Mouse (Mus musculus) small intestine, adult 2 months (tissue): ENCODE results near the gene Ifit2. TPM values are rescaled to one million over a fixed set of nuclear protein-coding genes. Genes with fewer than 3 reads are reported as not detected.

Source experiments
- H3K27ac ChIP-seq: fragments of 200-500 bp; 2 replicates; pipeline ENCODE4 v1.5.1; 2012; ENCODE audit warnings: low read depth, low read length, control low read depth, inconsistent platforms; ENCODE audit not compliant: insufficient read depth
- H3K27me3 ChIP-seq: fragments of 200-500 bp; 2 replicates; pipeline ENCODE4 v1.6.1; 2012; ENCODE audit warnings: mild to moderate bottlenecking, moderate library complexity, low read length, inconsistent platforms; ENCODE audit not compliant: control insufficient read depth, insufficient read depth
- H3K36me3 ChIP-seq: fragments of 200-500 bp; 2 replicates; pipeline ENCODE4 v1.6.1; 2012; ENCODE audit warnings: mild to moderate bottlenecking, low read length, control low read depth, inconsistent platforms; ENCODE audit not compliant: control insufficient read depth, insufficient read depth
- H3K4me1 ChIP-seq: fragments of 200-500 bp; 2 replicates; pipeline ENCODE4 v1.6.1; 2012; ENCODE audit warnings: low read length, inconsistent platforms, mixed read lengths; ENCODE audit not compliant: control insufficient read depth, insufficient read depth, insufficient read length
- H3K4me3 ChIP-seq: fragments of 200-500 bp; 2 replicates; pipeline ENCODE4 v1.5.1; 2012; ENCODE audit warnings: low read depth, mild to moderate bottlenecking, control low read depth, inconsistent platforms, low read length, moderate library complexity
- CTCF ChIP-seq: fragments of 200-500 bp; IDR thresholded peaks from 2 replicates; pipeline ENCODE4 v1.5.1; 2012; ENCODE audit warnings: low read depth, mild to moderate bottlenecking, control low read depth, inconsistent platforms, low read length, moderate library complexity, mixed read lengths; ENCODE audit not compliant: insufficient replicate concordance, insufficient read length; ENCODE audit errors: extremely low read depth
- POLR2A ChIP-seq: fragments of 200-500 bp; IDR thresholded peaks from 2 replicates; pipeline ENCODE4 v1.6.1; 2012; ENCODE audit warnings: low read depth, mild to moderate bottlenecking, control low read depth, inconsistent platforms, low read length, moderate library complexity
- WGBS: fragments of 180-500 bp; shearing (Covaris S2); methylation state at CpG from one replicate; pipeline ENCODE4 v1.1.7; 2018; 5-methylcytosine and 5-hydroxymethylcytosine counted together
- polyA plus RNA-seq: library from polyadenylated mRNA; depleted of rRNA; stranded (reverse); fragments of >200 nt; gene quantifications from 2 replicates; pipeline ENCODE4 v1.2.3, GENCODE M21; 2012

The Ifit2 gene
- polyA plus RNA-seq, 1 experiment: 0.25 TPM

DNA sequence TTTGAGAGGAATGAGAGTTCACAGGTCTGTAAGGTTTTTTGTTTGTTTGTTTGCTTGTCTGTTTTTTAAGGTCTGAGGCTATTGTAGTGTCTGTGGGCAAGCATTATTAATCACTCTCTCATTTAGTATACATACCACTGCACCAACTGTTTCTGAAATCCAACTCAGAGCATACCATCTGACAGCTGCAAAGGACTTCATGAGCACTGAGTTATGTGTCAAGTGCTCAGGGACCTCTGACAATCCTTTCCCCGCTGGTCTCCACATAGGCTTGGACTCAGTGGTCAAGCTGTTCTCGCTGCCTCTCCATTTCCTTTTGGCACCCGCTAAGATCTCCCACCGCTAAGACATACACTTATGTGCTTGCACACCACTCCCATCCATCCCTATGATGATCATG, 4.3 kb upstream of the Ifit2 start:
- H3K27me3 ChIP-seq: no peaks in the 10 kb centered on the region
- no peaks in the 10 kb centered on the region for H3K4me1 ChIP-seq
- no peaks in the 10 kb centered on the region for H3K36me3 ChIP-seq
- 90% methylated on average over 4 of the region's 4 CpGs for WGBS
- H3K4me3 ChIP-seq: no peak overlapping the region
- H3K27ac ChIP-seq: no peak overlapping the region
- TF ChIP-seq POLR2A: no peak
- TF ChIP-seq CTCF: no peak

DNA sequence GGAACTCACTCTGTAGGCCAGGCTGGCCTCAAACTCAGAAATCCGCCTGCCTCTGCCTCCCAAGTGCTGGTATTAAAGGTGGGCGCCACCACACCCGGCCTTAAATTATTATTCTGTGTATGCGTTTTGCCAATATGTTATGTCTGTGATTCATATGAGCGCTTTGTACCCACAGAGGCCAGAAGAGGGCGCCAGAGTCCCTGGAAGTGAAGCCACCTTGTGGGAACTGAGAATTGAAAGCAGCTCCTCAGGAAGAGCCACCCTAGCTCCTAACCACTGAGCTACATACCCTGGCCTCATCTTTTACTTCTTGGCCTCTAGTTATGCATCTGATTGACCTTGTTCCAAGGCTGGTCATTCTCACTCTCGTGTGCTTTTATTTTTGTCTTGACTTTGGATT, 2.5 kb upstream of the Ifit2 start:
- TF ChIP-seq POLR2A (no peak), CTCF (peak; percentile 91; the same call in 1 of the 2 replicates)
- no peaks in the 10 kb centered on the region for H3K27me3 ChIP-seq
- 20% methylated on average over 7 of the region's 7 CpGs for WGBS

DNA sequence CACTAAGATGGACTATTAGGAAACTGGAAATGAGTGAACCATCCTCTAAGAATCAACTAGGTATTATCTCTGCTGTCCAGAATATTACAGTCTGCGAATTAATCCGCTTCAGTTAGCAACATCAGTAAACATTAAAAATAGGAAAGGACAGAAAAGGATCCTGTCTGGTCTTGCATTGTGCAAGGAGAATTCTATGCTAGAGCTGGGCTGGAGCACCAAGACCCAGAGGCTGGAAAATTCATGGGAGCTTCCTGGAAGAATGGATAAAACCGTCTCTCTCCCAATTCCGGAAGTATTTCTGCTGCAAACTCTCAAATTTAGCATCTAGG, 325 bp upstream of the Ifit2 start:
- 27% methylated on average over 4 of the region's 4 CpGs for WGBS
- H3K4me3 ChIP-seq: peak overlapping the region; percentile 63; the same call in 1 of the 2 replicates
- TF ChIP-seq POLR2A (no peak), CTCF (no peak)
- H3K27me3 ChIP-seq: no peaks in the 10 kb centered on the region
- no peaks in the 10 kb centered on the region for H3K36me3 ChIP-seq
- peaks cover 15% of the 10 kb centered on the region; the same call in 1 of the 2 replicates for H3K4me1 ChIP-seq
- H3K27ac ChIP-seq: peak overlapping the region; percentile 17; the same call in 1 of the 2 replicates

More for the DNA sequence above, 2.5 kb upstream of the Ifit2 start:
- no peak overlapping the region for H3K27ac ChIP-seq
- peaks cover 3% of the 10 kb centered on the region; the same call in 1 of the 2 replicates for H3K4me1 ChIP-seq
- H3K4me3 ChIP-seq: no peak overlapping the region
- H3K36me3 ChIP-seq: no peaks in the 10 kb centered on the region

DNA sequence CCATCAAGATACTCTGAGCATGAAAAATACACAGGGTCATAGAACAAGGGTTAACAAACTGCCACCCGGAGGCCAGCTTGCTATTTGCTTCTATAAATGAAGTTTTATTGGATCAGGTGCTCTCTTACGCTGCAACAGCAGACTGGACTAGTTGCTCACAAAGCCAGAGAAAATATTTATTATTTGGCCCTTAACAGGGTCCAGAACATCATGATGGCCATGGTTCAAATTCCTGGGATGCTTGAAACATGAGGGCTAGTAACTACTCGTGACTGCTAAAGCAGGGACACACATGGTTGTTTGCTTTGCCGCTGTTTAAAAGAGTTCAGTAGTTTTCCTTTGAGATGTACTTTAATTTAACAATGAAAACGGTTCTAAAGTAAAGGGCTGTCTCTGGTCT, 1.5 kb downstream of the Ifit2 start:
- H3K4me3 ChIP-seq: no peak overlapping the region
- TF ChIP-seq POLR2A: no peak
- TF ChIP-seq CTCF: no peak
- H3K36me3 ChIP-seq: no peaks in the 10 kb centered on the region
- WGBS: 29% methylated on average over 5 of the region's 5 CpGs
- peak overlapping the region; percentile 45 for H3K27ac ChIP-seq
- no peaks in the 10 kb centered on the region for H3K27me3 ChIP-seq
- H3K4me1 ChIP-seq: peaks cover 22% of the 10 kb centered on the region; the same call in 1 of the 2 replicates

DNA sequence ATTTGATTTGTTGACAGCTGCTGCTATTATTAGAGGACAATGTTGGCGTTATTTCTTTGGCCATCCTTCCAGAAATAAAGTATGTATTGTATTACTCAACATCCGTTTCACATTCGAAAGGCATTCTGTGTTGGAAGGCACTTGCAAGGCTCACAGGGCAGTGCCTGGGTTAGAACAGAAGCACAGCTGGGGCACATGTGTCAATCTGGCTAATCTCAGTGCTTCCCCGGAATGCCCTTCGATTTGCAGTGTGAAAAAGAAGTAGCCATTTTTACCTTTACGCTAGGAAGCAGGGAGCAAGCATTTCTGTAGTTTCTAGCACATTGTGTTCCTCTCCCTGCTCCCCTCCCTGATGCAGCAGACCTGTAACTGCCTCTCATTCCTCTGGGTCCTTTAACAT, 2.5 kb downstream of the Ifit2 start:
- Histone ChIP-seq H3K27me3 (no peaks in the 10 kb centered on the region), H3K27ac (peak overlapping the region; percentile 91), H3K4me1 (peaks cover 22% of the 10 kb centered on the region; the same call in 1 of the 2 replicates), H3K4me3 (peak overlapping the region; percentile 0; the same call in 1 of the 2 replicates), H3K36me3 (no peaks in the 10 kb centered on the region)
- TF ChIP-seq POLR2A: no peak
- no peak for TF ChIP-seq CTCF
- 36% methylated on average over 6 of the region's 6 CpGs for whole genome bisulfite sequencing

DNA sequence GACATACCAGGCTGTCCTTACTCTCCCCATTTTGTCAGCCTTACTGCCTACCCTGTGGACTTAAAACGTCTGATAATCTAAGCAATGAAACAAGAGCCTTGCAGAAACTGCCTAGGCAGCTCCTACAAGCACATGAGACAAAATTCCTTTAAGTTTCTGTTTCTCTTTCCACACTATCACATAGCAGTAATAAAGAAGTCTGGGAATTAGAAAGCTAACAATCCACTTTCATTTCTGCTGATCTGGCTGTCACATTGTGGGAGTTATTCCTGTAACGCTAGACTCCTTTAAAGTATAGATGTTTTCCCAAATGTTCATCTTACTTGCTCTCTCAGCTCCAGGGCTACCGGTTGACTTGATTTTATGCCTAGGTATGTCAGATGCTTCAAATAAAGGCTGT, 3.0 kb downstream of the Ifit2 start:
- peak overlapping the region; percentile 91 for H3K27ac ChIP-seq
- H3K4me1 ChIP-seq: peaks cover 22% of the 10 kb centered on the region; the same call in 1 of the 2 replicates
- no peaks in the 10 kb centered on the region for H3K36me3 ChIP-seq
- no peak for TF ChIP-seq POLR2A
- no peaks in the 10 kb centered on the region for H3K27me3 ChIP-seq
- no peak overlapping the region; the same call in 1 of the 2 replicates for H3K4me3 ChIP-seq
- 13% methylated on average over 3 of the region's 3 CpGs for WGBS

DNA sequence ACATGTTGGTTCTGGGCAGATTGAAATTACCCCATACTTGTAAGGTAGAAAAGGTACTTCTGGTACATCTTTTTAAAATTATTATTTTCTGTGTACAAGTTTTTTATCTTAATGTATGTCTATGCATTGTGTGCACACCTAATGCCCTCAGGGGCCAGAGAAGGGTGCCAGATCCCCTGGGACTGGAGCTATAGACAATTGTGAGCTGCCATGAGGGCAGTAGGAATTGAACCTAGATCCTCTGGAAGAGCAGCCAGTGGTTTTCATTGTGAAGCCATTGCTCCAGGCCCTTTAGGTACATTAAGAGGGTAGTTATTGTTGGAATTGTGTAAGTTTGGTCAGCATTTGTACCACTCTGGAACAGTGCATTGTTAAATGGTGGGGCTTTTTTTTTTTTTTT, 3.6 kb downstream of the Ifit2 start:
- Histone ChIP-seq H3K27ac (peak overlapping the region; percentile 88), H3K27me3 (no peaks in the 10 kb centered on the region), H3K4me1 (peaks cover 22% of the 10 kb centered on the region; the same call in 1 of the 2 replicates), H3K4me3 (no peak overlapping the region), H3K36me3 (no peaks in the 10 kb centered on the region)
- TF ChIP-seq POLR2A (no peak), CTCF (no peak)
